Mouse (Mus musculus) retina, postnatal 1 day (tissue): ENCODE measurements around the gene Foxp1.

Experiments used
- DNase-seq: peaks from one replicate; pipeline ENCODE4 v3.0.0-alpha.2; 2012

Gene Foxp1

DNA sequence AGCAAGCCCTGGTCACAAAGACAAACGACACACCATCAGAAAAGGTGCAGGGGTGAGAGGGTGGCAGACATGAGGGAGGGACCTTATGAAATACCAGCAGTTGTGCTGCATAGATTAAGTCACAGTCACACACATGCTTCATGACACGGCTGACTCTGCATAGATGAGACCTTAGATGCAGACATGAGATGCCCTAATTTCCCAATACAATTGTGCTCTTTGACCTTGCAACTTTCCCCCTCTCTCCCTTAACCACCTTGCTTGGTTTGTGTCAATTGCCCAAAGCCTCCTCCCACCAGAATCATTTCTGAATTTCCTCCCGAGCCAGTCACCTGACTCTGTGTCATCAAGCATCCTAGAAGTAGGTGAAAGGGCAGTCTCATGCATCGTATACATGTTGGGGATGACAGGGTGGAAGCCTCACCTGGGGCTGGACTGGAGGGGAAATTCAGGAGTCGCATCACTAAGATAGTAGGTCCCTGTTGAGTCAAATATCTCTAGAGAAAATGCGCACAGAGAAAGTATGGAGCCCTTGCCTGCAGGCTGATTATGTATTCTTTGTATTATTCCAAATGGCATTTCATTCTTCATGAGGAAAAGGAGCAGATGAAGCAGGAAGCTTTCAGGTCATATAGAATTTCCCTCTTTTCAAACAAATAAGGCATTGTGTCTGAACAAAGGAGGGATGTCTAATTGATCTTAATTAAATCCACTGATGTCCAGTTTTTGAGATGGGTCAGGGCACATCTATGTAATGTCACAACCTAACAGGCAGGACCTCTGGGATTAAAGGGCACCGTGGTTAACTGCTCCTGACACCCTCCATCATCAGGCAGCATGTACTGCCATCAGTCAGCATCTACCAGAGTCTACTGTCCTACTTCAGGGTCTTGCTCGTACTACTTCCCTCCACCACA, 486.8 kb downstream of the Foxp1 start:
- DNase-seq, result peak; percentile 71

- DNase-seq, result no peak
Observed at GRCm38 (mm10) chr6:99033062-99033461, 489.5 kb downstream of the Foxp1 start.

- no peak for DNase-seq
Observed at GRCm38 (mm10) chr6:99031321-99031903, 491.1 kb downstream of the Foxp1 start.

GRCm38 (mm10) chr6:99030251-99030650, 492.3 kb downstream of the Foxp1 start:
- DNase-seq, result peak; percentile 54

GRCm38 (mm10) chr6:99029438-99029837, 493.1 kb downstream of the Foxp1 start:
- DNase-seq, result no peak

DNA sequence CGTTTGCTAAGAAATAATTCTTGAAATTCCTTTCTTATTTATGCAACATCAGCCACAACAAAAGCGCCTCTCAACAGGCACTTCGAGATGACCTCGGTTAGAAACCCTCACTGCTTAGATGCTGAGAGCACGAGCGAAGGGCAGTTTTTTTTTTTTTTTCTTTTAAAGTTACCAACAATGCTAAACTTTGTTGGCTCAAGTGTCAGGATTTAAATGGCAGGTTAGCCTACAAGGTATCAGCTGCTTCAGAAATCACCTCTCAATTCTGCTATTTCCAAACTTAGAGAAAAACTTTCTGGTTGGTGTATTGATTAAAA, 493.6 kb downstream of the Foxp1 start:
- DNase-seq, result no peak

GRCm38 (mm10) chr6:99028161-99028988, 494.1 kb downstream of the Foxp1 start:
- DNase-seq, result peak; percentile 85

DNA sequence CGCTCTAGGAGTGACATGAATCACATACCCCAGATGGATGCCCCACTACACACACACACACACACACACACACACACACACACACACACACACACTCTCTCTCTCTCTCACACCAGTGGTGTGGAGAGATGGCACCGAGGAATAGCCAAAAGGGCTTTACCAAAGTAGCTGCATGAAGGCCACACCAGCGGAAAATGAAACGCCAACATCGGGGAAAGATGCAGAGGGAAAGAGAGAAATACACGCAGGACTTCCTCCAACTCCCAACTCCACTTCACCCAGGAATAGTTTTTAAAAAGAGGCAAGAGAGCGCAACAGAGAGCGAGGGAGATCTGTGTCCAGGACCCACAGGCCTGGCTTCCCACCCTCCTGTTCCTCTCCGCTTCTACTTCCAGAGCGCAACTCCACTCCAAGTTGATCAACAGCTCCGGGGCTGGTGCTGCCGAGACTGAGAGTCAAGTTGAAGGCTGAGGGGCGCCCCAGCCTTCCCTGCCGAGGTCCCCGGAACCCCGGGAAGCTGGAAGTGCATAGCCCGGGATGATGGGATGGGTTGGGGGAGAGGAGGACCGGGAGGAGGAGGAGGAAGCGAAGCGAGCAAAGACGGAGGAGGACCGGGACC, 494.9 kb downstream of the Foxp1 start:
- DNase-seq, result peak; percentile 60

DNA sequence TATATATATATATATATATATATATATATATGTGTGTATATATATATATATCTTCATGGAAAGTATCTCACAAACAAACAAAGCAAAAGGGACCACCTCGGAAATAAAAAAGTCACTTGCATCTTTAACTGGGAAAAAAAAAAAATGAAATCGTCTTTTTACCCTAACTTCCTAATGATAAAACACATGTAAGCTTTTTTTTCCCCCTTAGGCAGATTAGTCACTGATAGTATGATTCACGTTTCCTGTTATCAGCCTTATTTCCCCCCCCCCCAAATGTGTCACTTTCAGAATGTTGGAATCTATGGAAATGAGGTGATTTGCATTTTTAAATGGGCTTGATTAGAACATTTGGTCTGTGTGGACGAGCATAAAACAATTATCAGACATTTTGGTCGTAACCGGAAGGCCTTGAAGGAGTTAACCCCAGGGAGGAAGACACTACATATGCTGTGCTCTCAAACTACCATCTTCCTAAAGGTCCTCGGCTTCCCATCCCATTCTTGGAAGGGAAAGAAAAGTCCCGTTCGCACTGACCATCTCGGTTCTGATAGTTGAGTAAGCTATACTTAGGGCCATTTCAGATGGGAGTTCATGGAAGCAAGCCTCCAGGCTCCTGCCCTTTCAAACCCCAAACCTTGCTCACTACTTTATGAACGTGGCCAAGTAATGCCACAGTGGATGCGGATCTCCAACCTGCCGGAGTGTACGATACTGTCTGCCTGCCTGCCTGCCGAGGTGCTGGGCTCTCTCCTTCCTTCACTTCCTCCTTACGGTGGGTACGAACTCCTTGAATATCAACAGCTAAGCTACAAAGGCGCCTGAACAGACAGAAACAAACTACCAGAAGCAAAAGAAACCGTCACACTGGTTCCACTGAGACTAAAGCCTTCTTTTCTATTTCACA, 495.6 kb downstream of the Foxp1 start:
- no peak for DNase-seq

GRCm38 (mm10) chr6:99026040-99026439, 496.5 kb downstream of the Foxp1 start:
- DNase-seq, result no peak

- no peak for DNase-seq
Observed at GRCm38 (mm10) chr6:99024588-99024987, 497.9 kb downstream of the Foxp1 start.

GRCm38 (mm10) chr6:99020570-99021444, 501.7 kb downstream of the Foxp1 start:
- DNase-seq, result no peak

DNA sequence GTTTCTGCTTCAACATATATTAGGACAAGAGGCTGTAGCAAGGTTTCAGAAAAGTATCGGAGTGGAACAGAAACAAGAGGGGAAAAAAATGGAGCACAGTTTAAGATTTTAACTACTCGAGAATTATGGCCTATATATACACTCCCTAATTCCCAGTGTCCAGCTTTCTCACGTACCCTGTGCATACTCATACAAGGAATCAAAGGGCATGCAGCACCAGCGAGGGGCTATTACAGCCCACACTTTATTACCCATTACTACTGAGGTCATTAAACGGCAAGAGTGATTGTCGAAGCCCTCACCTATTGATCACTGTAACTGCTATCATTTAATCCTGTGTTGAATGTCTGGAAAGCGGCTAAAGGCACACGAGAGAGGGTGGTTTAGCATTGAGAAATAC, 502.8 kb downstream of the Foxp1 start:
- no peak for DNase-seq

GRCm38 (mm10) chr6:99019266-99019665, 503.3 kb downstream of the Foxp1 start:
- no peak for DNase-seq

DNA sequence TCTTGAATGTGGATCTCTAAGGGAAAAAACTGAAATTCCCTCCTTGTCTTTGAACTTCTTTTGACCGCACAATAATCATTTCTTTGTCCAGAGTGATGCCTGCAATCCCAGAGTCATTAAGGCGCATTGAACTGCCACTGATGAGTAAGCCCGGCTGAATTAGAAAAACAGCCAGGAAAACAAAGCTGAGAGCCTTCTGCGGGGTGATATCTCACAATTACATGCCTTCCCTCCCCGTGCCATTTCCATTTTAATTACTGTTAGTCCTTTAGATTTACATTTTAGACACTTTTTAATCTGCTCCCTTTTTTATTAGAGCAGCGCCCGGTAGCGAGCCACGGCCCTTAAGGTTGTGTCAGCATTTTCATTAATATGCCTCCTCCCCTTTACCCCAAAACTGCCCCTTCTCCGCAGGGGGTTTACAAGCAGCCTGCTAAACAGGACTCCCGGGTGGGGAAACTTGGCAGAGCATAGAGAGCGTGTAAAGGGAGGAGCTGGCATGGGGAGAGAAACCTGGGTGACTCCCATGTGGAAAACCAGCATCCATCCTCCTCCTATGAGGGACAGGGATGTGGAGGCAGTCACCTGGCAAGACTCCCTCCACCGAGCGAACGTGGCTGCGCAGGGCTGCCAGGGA, 508.5 kb downstream of the Foxp1 start:
- DNase-seq, result no peak

DNA sequence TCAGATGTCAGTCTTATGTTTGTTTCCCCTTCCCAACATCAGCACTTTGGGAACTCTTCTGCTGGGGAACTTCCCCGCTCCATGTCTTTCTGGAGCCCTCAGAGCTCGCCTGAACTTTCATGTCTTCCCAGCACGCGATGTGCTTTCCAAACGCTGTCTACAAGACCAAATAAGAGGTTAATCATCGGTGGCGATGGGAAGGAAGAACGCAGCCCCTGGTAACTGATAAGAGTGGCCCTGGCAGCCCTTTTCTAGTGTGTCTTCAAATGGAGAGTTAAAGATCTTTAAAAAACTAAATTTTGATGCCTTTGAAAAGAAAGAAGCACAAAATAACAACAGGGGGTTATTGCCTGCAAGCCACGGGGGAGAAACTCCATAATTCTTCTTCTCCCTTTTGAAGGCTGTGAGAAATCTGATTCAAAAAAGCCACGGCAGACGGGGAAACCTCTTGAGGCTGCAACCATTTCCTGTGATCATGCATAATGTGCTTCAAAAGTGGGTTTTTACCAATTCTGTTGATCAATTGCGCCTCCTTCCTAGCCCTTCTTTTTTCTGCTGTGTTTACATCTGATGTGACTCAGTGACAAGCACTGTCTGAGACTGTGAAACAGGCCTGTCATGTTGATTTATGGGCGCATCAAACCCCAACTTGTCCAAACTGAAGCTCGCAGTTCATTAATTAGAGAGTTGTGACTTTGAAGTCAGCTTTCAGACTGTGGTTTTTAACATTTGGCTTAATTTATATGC, 509.2 kb downstream of the Foxp1 start:
- DNase-seq, result no peak

DNA sequence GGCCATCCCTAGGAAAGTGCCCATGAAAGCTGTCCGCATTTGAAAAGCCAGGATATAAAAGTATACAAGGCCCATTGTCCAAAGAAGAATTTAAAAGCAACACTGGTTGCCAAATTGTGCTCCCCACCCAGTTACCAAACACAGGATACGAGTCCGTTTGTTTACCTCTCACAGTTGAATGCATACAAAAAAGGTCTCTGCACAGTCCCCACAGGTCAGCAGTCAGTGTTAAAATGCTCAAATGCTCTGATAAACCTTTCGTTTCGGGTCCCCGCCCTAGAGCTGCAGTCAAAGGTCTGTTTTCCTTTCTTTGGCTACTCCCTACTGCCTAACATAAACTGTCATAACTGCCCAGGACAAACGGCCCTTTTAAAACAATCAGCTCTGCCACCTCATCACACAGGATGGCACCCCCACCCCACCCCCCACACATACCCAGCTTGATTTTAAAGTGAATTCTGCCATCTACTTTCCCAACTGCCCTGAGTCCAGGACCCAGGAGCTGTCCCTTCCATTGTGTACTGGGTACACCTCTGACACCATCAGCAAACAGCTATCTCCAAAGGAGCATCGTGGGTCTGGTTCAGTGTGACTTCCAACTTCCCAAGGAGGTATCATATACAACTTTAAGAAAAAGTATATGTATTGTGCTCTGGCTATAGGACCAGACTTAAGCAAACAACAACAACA, 510.5 kb downstream of the Foxp1 start:
- no peak for DNase-seq

DNA sequence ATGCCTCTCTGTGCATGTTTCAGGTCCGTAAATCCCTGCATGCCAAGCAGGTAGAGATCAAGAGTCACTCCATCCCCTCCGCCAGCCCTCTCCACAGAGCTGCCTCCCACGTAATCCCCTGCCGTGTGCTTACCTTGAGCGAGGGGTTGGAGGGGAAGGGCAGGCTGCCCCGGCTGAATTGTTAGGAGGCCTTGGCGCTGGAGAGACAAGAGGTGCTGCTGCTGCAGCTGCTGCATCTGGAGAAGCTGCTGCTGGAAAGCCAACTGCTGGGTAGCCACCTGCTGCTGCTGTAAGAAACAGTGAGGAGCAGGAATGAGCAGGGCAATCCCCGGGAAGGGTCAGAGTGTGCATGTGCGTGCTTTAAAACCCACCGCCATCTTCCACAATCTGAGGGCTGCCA, 512.8 kb downstream of the Foxp1 start:
- no peak for DNase-seq

DNA sequence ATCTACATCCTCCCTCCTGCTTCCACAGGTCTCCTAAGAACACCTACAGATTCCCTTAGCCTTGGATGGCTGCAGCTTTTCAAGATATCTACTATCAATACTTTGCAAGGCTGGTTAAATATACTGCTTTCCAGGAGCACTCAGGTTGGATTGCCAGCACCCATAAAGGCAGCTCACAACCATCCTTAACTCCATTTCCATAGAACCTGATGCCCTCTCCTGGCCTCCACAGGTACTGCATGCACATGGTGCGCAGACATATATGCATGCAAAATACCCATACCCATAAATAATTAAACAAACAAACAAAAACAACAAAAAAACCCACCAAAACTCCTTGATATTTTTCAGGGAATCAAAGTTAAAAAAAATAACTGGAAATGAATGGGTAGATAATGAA, 514.0 kb downstream of the Foxp1 start:
- DNase-seq, result no peak
